Mouse (Mus musculus) cerebellum, adult 8-10 months (tissue): ENCODE results near the gene Rad51b.

Experiments used
- DNase-seq: peaks from one replicate; pipeline ENCODE4 v3.0.0; 2022

Gene Rad51b

DNA sequence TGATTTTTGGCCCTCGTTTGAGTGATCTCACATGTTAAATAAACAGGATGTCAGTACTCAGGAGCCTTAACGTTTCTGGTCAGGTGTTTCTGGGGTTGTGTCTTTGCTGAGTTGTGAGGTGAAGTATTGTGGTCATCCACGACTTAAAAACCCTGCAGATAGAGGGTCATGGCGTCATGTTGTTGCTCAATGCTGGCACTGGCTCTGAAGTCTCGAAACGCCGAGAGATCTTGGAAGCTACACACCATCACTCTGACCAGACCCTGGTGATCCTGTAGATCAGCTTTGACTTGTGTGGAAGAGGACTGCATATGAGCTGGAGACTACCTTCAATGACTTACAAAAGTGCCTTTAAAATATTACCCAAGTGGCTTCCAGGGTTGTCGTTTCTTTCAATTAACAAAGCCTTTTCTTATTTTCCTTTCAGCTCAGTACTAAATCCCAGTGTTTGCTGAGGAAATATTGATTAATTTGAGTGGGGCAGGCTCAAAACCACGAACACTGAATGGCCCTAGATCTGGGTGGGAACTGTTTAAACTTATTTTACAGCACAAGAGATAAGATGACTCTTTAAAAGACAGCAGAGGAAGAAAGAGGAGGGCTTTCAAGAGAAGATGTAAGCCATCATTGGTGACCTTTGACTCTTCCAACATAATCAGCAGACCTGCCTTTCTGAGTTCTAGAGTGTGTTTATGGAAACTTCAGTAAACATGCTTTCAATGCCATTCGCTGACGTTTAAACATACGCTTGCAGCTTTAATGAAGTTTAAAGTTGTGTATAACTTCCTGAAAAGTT, 144.3 kb downstream of the Rad51b start:
- no peak for DNase-seq

DNA sequence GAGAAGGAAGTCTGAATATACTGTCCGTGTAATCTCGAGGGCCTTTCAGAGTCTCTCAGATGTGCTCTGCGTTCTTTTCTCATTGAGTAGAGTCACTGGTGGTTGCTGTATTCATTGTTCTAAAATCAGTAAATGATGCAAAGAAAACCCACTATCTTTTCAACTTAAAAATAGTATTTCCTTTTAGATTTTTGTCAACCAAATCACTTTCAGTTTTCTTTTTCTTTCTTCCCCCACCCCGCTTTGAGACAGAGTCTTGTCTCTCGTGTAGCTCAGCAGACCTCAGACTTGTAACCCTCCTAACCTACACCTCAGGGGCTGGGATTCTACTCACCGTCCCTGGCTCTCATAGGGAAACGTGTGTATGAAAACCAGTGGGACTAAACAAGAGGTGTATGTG, 145.0 kb downstream of the Rad51b start:
- no peak for DNase-seq

- DNase-seq = no peak
Measured at GRCm38 (mm10) chr12:79442836-79443390, 145.8 kb downstream of the Rad51b start.

DNA sequence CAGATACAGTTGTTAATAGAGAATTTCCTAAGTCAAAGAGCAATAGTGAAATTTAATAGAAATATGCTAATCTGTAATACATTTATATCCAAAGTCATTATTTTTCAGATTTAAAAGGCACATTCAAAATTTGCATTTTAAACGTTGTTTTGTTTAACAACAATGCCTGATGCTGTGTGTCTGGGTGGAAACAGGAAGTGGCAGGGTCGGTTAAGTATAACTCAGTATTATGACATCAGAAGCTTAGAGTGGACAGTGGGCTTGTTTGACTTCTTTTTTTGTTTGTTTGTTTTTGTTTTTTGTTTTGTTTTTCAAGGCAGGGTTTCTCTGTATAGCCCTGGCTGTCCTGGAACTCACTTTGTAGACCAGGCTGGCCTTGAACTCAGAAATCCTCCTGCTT, 147.6 kb downstream of the Rad51b start:
- DNase-seq = no peak

GRCm38 (mm10) chr12:79447039-79447438, 150.0 kb downstream of the Rad51b start:
- no peak for DNase-seq

DNA sequence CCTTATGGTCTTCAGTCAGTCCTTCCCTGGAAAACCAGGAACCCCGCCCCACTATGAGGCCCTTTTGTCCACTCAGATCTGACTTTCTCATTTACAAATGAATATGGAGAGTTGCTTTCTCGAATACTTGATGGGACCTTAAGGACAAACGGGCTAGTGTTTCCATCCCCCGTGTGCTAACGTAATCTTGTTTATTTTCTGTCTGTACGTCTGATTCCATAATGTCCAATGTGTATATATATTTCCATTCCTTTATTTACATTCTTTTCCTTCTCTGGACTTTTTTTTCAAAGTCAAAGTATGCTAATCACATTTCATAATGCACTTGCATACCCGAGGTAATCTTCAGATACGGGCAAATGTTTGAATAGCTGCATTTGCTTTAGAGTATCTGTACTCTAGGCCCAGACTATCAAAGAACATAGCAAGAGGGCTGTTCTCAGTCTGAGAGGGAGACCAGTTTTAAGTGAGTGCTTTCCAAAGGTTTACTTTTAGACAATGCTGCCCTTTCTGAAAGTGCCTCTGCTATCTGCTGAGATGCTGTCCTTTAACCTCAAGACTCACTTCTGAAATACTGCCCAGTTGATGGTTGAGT, 152.8 kb downstream of the Rad51b start:
- DNase-seq = no peak

GRCm38 (mm10) chr12:79452882-79453281, 155.8 kb downstream of the Rad51b start:
- DNase-seq = no peak

DNA sequence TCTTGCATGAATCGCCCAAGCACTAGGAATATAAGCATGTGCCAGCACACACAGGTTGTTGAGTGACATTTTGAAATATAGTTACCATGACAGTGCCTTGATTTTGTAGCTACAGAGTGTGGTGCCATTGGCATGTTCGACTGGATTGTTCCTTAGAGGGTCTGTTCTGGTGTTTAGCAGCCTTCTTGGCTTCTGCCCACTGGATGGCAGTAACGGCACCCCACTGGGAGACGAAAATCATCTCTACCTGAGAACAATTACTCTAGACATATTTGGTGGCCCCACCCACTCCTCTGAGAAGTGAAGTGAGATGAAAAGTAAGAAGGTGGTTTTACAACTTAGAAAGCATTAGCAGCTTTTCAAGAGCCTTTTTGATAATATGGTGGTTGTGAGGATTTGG, 156.9 kb downstream of the Rad51b start:
- DNase-seq = no peak

GRCm38 (mm10) chr12:79455061-79455847, 158.2 kb downstream of the Rad51b start:
- no peak for DNase-seq

DNA sequence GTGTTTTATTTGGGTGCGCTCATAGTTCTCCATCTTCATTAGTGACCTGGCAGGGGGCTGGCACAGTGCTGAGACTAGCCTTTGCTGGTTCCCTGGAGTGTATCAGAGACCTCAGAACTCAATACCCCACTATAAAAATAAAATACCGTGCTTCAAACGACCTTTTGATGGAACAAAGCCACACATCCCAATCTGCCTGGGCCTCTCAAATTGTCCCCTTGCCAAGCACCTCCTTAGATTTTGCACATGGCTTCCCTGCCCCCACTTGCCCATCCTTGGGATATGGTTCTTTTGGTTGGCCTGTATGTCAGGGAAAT, 158.7 kb downstream of the Rad51b start:
- DNase-seq = no peak

DNA sequence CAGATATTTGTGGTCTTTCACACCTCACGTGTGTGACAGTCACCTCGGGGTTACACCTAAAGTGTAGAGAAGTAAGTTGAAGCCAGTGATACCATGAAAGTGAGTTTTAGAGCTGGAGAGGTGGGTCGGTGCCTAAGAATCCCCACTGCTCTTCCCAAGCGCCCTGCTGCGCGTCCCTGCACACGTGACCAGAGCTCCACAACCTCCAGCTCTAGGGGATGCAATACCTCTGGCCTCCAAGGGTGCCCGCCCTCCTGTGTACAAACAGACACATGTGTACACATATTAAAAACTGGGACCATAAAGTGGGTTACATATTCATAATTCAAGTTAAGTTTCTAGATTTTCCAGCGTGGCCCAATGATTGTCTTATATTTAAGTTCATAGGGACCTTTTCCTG, 159.2 kb downstream of the Rad51b start:
- DNase-seq = no peak

- DNase-seq = no peak
Measured at GRCm38 (mm10) chr12:79463371-79463770, 166.3 kb downstream of the Rad51b start.

- no peak for DNase-seq
Measured at GRCm38 (mm10) chr12:79470113-79470512, 173.0 kb downstream of the Rad51b start.

DNA sequence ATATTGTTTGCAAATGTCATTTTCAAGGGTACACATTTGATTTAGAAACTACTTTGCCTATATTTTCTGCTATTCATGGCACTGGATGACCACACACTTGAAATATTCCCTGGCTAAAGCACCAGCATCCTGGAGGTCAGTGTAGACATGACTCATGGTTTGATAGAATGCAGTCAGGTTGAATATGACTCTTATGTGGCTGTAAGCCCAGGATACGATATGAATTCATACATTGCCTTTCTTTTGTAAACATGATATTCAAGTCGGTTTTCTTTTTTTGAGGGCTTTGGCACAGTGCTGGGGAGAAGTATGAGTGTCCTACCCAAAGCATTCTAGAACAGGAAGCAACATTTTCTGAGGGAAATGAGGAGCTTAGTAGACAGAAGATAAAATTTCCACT, 174.8 kb downstream of the Rad51b start:
- no peak for DNase-seq

- DNase-seq = no peak
Measured at GRCm38 (mm10) chr12:79476413-79477046, 179.4 kb downstream of the Rad51b start.

- no peak for DNase-seq
Measured at GRCm38 (mm10) chr12:79478816-79479215, 181.7 kb downstream of the Rad51b start.

- no peak for DNase-seq
Measured at GRCm38 (mm10) chr12:79485501-79485900, 188.4 kb downstream of the Rad51b start.

DNA sequence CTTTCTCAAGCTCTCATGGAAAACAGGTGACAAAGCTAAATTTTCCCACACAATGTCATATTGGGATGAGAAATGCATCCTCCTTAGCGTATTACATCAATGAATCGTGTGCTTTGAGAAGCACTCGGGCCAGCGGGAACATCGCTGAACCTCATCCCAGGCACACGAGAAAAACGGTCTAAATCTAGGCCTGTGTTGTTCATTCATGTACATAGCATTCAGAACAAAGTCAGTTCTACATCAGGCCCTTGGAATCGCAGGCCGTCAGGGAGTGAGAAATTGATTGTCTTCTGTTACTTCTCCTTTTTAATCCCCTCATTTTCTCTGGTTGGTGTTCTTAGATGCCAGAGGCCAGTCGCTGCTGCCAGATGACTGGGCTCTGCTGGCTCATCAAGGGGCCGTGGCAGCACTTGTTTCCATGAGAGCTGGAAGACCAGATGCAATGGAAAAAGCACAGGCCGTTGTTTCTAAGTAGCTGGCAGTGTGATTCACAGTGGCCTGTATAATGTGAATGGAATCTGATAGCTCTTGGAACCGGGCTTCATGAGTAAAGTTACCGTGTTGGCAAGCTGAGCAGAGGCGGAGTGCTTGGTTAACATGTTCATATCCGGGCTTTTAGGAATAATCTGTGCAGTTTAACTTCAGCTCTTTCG, 191.6 kb downstream of the Rad51b start:
- DNase-seq = no peak

DNA sequence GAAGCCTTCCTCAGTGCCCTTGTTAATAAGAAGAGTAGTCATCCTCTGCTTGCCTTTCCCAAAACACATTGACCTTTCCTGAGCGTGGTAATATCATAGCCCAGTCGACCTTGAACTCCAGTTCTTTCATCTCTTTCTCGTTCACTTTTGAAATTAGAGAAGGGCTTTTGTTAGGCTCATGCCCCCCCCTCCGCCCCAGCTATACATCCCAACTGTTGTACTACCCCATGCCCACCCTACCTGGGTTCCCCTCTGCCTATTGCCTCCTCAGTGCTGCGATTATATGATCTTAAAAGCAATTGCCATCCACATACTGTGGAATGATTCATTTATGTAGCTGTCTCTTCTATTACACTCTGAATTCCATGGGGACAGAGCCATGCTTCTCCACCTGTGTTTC, 193.5 kb downstream of the Rad51b start:
- DNase-seq = no peak

DNA sequence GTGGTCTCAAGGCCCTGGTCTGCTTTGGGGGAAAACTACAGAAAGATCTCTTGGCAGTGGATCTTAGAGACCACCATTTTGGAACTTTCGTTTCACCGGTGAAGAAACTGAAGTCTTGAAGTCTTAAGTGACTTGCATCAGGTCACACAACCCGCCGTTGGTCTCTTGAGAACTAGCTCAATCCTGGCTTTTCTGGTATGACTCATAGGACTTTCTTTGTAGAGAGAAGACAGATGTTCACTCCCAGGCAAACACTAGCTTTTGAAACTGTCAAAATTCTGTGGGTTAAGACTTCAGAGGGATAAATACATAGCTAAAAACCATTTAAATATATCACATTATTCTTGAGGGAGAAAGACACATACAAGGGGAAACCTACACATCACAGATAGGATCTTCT, 195.1 kb downstream of the Rad51b start:
- no peak for DNase-seq

DNA sequence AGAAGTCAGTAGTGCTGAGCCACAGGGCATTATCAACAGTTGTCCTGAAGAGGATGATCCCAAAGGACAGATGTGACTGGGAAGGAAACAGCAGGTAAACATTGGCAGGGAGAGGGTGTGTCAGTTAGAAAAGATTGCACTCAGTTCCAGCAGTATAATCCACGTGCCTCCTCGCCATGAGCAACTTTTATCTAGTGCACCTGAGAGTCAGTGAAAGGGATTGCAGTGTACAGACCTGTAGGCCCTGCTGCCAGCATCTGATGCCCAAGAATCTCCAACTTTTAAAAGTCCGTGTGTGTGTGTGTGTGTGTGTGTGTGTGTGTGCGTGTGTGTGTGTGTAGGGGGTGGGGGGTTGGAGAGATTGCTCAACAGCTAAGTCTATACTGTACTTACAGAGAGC, 195.5 kb downstream of the Rad51b start:
- DNase-seq = no peak

GRCm38 (mm10) chr12:79493481-79493880, 196.4 kb downstream of the Rad51b start:
- DNase-seq = no peak

GRCm38 (mm10) chr12:79498326-79498725, 201.2 kb downstream of the Rad51b start:
- DNase-seq = no peak
